Mouse (Mus musculus) MEL (cell line): ENCODE measurements around the gene Slc47a1.

Experiments used
- CHD2 ChIP-seq: IDR thresholded peaks from 2 replicates; pipeline ENCODE4 v1.6.1; 2011; ENCODE audit warnings: low read length, improper control_type of control experiment
- CTCF ChIP-seq, 3 experiments: IDR thresholded peaks in 2 of 3; conservative IDR thresholded peaks in 1 of 3; 2 replicates each; pipeline ENCODE4 v1.5.1; 2011 to 2012; ENCODE audit warnings: low read length in 3 of 3, low read depth in 2 of 3, mild to moderate bottlenecking in 2 of 3, improper control_type of control experiment in 1 of 3, inconsistent platforms in 1 of 3, mixed read lengths in 1 of 3, moderate library complexity in 1 of 3; ENCODE audit not compliant: control insufficient read depth in 1 of 3, insufficient read depth in 1 of 3, poor library complexity in 1 of 3, severe bottlenecking in 1 of 3
- POLR2A ChIP-seq, 2 experiments: IDR thresholded peaks; 2 replicates each; pipeline ENCODE4 v1.6.1; 2011 to 2012; ENCODE audit warnings: low read length in 2 of 2, mild to moderate bottlenecking in 2 of 2, control low read depth in 1 of 2, improper control_type of control experiment in 1 of 2, low read depth in 1 of 2, moderate library complexity in 1 of 2; ENCODE audit not compliant: control insufficient read depth in 1 of 2, insufficient read depth in 1 of 2, poor library complexity in 1 of 2
- RAD21 ChIP-seq: IDR thresholded peaks from 2 replicates; pipeline ENCODE4 v1.6.1; 2011; ENCODE audit warnings: mild to moderate bottlenecking, low read depth, low read length, improper control_type of control experiment
- RCOR1 ChIP-seq: IDR thresholded peaks from 2 replicates; pipeline ENCODE4 v1.6.1; 2012; ENCODE audit warnings: low read depth, mild to moderate bottlenecking, inconsistent platforms, low read length, improper control_type of control experiment
- TAL1 ChIP-seq: IDR thresholded peaks from 2 replicates; pipeline ENCODE4 v1.6.1; 2012; ENCODE audit warnings: mild to moderate bottlenecking, inconsistent platforms, low read length, moderate library complexity, mixed read lengths
- UBTF ChIP-seq: IDR thresholded peaks from 2 replicates; pipeline ENCODE4 v1.6.1; 2012; ENCODE audit warnings: low read depth, mild to moderate bottlenecking, inconsistent platforms, low read length, improper control_type of control experiment, moderate library complexity, borderline replicate concordance; ENCODE audit not compliant: insufficient read depth
- ZKSCAN1 ChIP-seq: IDR thresholded peaks from 2 replicates; pipeline ENCODE4 v1.6.1; 2012; ENCODE audit warnings: low read depth, mild to moderate bottlenecking, inconsistent platforms, low read length, improper control_type of control experiment, moderate library complexity

DNA sequence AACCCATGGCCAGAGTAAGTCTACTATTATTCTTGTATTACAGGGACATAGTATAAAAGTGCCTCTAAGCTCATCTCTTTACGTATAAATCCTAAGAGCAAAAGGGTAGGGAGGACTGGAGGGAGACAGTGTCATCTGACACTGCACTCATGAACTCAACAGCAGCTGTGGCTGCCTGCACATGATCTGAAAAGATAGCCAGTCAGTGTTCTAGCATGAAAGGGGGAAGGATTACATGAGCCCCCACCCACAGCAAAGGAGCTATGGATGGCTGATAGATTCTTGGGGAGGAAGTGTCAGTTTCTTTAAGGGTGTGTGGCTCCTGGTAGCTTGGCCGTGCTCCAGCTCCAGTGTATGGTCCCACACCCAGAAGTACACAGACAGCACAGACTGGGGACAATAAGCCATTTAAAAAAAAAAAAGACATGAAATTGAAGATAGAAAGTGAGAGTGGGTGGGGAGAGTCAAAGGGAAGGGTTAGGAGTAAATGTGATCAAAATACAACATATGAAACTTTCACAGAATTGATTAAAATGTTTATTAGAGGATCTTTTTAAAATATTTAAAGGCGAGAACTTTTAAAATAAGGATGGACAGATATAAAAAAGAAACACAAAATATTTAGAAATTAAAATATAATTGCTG is 58.1 kb downstream of the Slc47a1 start:
- TF ChIP-seq CTCF (IDR thresholded peaks at IDR 0.05 in 2 of 3, conservative IDR thresholded peaks at IDR 0.05 in 1 of 3; ENCODE audit: control insufficient read depth in 1 of 3, insufficient read depth in 1 of 3, low read depth in 2 of 3, low read length in 3 of 3, poor library complexity in 1 of 3, severe bottlenecking in 1 of 3) = no peak
- TF ChIP-seq CHD2 = no peak
- no peak for TF ChIP-seq UBTF
- TF ChIP-seq RAD21 = no peak
- peak in 1 of 2 experiments; percentile 58; a peak in 2 of 4 replicates for TF ChIP-seq POLR2A (IDR thresholded peaks at IDR 0.05; ENCODE audit: control insufficient read depth in 1 of 2, insufficient read depth in 1 of 2, low read depth in 1 of 2, low read length in 2 of 2, poor library complexity in 1 of 2)
- TF ChIP-seq TAL1 = peak; percentile 48
- no peak; the same call in 1 of the 2 replicates for TF ChIP-seq RCOR1
- TF ChIP-seq ZKSCAN1 = no peak
